ENCODE assay signal across 8 mouse cellular contexts in genomic region chr3:98417328-98417727, GRCm38 (mm10). TPM values are rescaled to one million over a fixed set of nuclear protein-coding genes. Genes with fewer than 3 reads are reported as not detected.
DNase-seq lines count a peak whose midpoint lies in the region; ATAC-seq and TF ChIP-seq lines count a peak whose summit lies in the region.
"Had no signal": no experiment of that assay in that cellular context is flagged by ENCODE, and none has a peak within 500 bp of the region (broad histone marks: within the 10 kb centered on the region; RNA-seq: fewer than 3 reads in every experiment).

No protein-coding gene starts in this region.

- TF ChIP-seq CTCF in MEL (IDR thresholded peaks at IDR 0.05 in 2 of 3, conservative IDR thresholded peaks at IDR 0.05 in 1 of 3; ENCODE audit: control insufficient read depth in 1 of 3, insufficient read depth in 1 of 3, low read depth in 2 of 3, low read length in 3 of 3, poor library complexity in 1 of 3, severe bottlenecking in 1 of 3): no peak

- H3K9me3 ChIP-seq in MEL (replicated peaks; ENCODE audit: insufficient read depth, low read length): no peaks in the 10 kb centered on the region
- H3K9me3 ChIP-seq: embryonic facial prominence, embryonic 13.5 days had no signal

- 0 out of 2 replicates have a peak overlapping the region, but pooled peaks have one; percentile 12 for H3K27ac ChIP-seq in MEL (ENCODE audit: control insufficient read depth, low read depth, low read length)
- H3K27ac ChIP-seq: embryonic facial prominence, embryonic 13.5 days had no signal

- H3K4me1 ChIP-seq in MEL (ENCODE audit: control insufficient read depth in 1 of 2, insufficient read depth in 2 of 2, low read length in 2 of 2): peaks cover 0 to 20% of the 10 kb centered on the region in 2 experiments; a peak in 3 of 4 replicates

- ATAC-seq in hematopoietic stem cell, adult 5-6 weeks (replicated peaks in 1 of 2; ENCODE audit: insufficient read depth in 1 of 2, low FRiP score in 2 of 2, low TSS enrichment in 1 of 2, low read depth in 1 of 2, poor library complexity in 2 of 2, severe bottlenecking in 2 of 2): peak; percentile 91

- TF ChIP-seq EP300 in MEL (IDR thresholded peaks at IDR 0.05; ENCODE audit: low read depth in 1 of 2, low read length in 2 of 2): peak; percentile 58 to 64

- no peak overlapping the region for H3K9ac ChIP-seq in MEL (ENCODE audit: control insufficient read depth, low read depth, low read length, poor library complexity, severe bottlenecking)
- H3K9ac ChIP-seq: embryonic facial prominence, embryonic 13.5 days had no signal

- peak overlapping the region in 1 of 2 experiments; percentile 33; a peak in 1 of 4 replicates for H3K4me3 ChIP-seq in MEL (ENCODE audit: control insufficient read depth in 1 of 2, insufficient read depth in 1 of 2, low read depth in 2 of 2, low read length in 2 of 2)
- H3K4me3 ChIP-seq: embryonic facial prominence, embryonic 13.5 days had no signal

- TF ChIP-seq RAD21 in MEL (IDR thresholded peaks at IDR 0.05; ENCODE audit: low read depth, low read length): no peak

- TF ChIP-seq POLR2A in MEL (IDR thresholded peaks at IDR 0.05; ENCODE audit: control insufficient read depth in 1 of 2, insufficient read depth in 1 of 2, low read depth in 1 of 2, low read length in 2 of 2, poor library complexity in 1 of 2): no peak

- H3K79me2 ChIP-seq in MEL (ENCODE audit: control insufficient read depth, insufficient read depth, low read length, poor library complexity): no peaks in the 10 kb centered on the region

- H3K27me3 ChIP-seq in MEL (ENCODE audit: control insufficient read depth in 1 of 2, insufficient read depth in 2 of 2, low read length in 2 of 2): peaks cover 0 to 4% of the 10 kb centered on the region in 2 experiments; a peak in 2 of 4 replicates
- H3K27me3 ChIP-seq: embryonic facial prominence, embryonic 13.5 days had no signal

- peak; percentile 89 for DNase-seq in MEL (ENCODE audit: low read depth, low spot score)
- DNase-seq in adrenal gland, postnatal 25 days: peak; percentile 85
- DNase-seq in frontal cortex, postnatal 36 days (ENCODE audit: low spot score in 2 of 2): peak; percentile 84 to 88
- peak; percentile 66 to 76 for DNase-seq in layer of hippocampus, postnatal 14 days (ENCODE audit: low spot score in 2 of 2)
- peak; percentile 94 for DNase-seq in lung, postnatal 10 days
- peak; percentile 49 to 55 for DNase-seq in spleen, postnatal 36 days (ENCODE audit: low spot score in 2 of 2)

- peaks cover 0 to 9% of the 10 kb centered on the region in 2 experiments; a peak in 2 of 4 replicates for H3K36me3 ChIP-seq in MEL (ENCODE audit: control insufficient read depth in 1 of 2, insufficient read depth in 2 of 2, low read length in 2 of 2)
- H3K36me3 ChIP-seq: embryonic facial prominence, embryonic 13.5 days had no signal

TF ChIP-seq in MEL, 35 proteins besides CTCF, POLR2A, EP300 and RAD21:
- TF ChIP-seq GABPA (IDR thresholded peaks at IDR 0.05; ENCODE audit: low read depth, low read length) (no peak), MEF2A (IDR thresholded peaks at IDR 0.05; ENCODE audit: extremely low read depth, insufficient replicate concordance, low read depth, low read length, poor library complexity, severe bottlenecking) (no peak), USF1 (IDR thresholded peaks at IDR 0.05; ENCODE audit: low read depth, low read length) (peak; percentile 71), MAX (IDR thresholded peaks at IDR 0.05; ENCODE audit: low read length) (peak; percentile 50; the same call in 1 of the 2 replicates), BHLHE40 (IDR thresholded peaks at IDR 0.05; ENCODE audit: borderline replicate concordance, low read depth, low read length) (peak; percentile 71), MYC (IDR thresholded peaks at IDR 0.05; ENCODE audit: low read depth, low read length) (0 out of 2 replicates have a peak, but pooled peaks have one; percentile 35), USF2 (IDR thresholded peaks at IDR 0.05; ENCODE audit: borderline replicate concordance in 1 of 2, insufficient read depth in 1 of 2, low read depth in 1 of 2, low read length in 2 of 2) (no peak), TCF12 (IDR thresholded peaks at IDR 0.05; ENCODE audit: low read depth, low read length) (0 out of 2 replicates have a peak, but pooled peaks have one; percentile 29), CHD1 (IDR thresholded peaks at IDR 0.05; ENCODE audit: low read depth, low read length) (no peak), MAFK (IDR thresholded peaks at IDR 0.05; ENCODE audit: borderline replicate concordance, low read depth, low read length) (no peak), MYB (IDR thresholded peaks at IDR 0.05; ENCODE audit: low read depth, low read length) (no peak), GATA1 (IDR thresholded peaks at IDR 0.05; ENCODE audit: low read depth, low read length) (no peak), E2F4 (IDR thresholded peaks at IDR 0.05; ENCODE audit: borderline replicate concordance, low read depth, low read length) (no peak), ETS1 (IDR thresholded peaks at IDR 0.05; ENCODE audit: low read depth, low read length) (peak; percentile 70), MAZ (IDR thresholded peaks at IDR 0.05; ENCODE audit: low read depth, low read length) (0 out of 2 replicates have a peak, but pooled peaks have one; percentile 32), RCOR1 (IDR thresholded peaks at IDR 0.05; ENCODE audit: low read depth, low read length) (no peak), ELF1 (IDR thresholded peaks at IDR 0.05; ENCODE audit: low read depth, low read length) (0 out of 2 replicates have a peak, but pooled peaks have one; percentile 32), MXI1 (IDR thresholded peaks at IDR 0.05; ENCODE audit: low read depth, low read length) (peak; percentile 68; the same call in 1 of the 2 replicates)

RNA-seq across cellular contexts. Expression of gene Zfp697, which starts 35.1 kb away (rescaled TPM):
- total RNA-seq in MEL (2012; rRNA removed): 0.03 and 0.04 TPM in 2 replicates
- polyA plus RNA-seq in MEL (2012; ENCODE audit: insufficient read depth in 1 of 2, insufficient read length in 2 of 2, low read depth in 1 of 2, low replicate concordance in 2 of 2, missing spikeins in 1 of 2): not detected
- 6.1 and 6.2 TPM in 2 replicates for total RNA-seq in adrenal gland, postnatal 25 days (2021)
- 1.3 and 1.9 TPM in 2 replicates for total RNA-seq in hematopoietic stem cell, adult 5-6 weeks (2017)
- 10 to 100 TPM; 25.7 to 26.9 TPM for total RNA-seq in layer of hippocampus, postnatal 14 days (2021)

RNA-seq across cellular contexts. Expression of gene Gm4450, which starts 39.6 kb away (rescaled TPM):
- not detected in 2 replicates for total RNA-seq in MEL (2012; rRNA removed)
- not detected for polyA plus RNA-seq in MEL (2012; ENCODE audit: insufficient read depth in 1 of 2, insufficient read length in 2 of 2, low read depth in 1 of 2, low replicate concordance in 2 of 2, missing spikeins in 1 of 2)
- not detected in 2 replicates for total RNA-seq in adrenal gland, postnatal 25 days (2021)
- total RNA-seq in hematopoietic stem cell, adult 5-6 weeks (2017): not detected in 2 replicates
- not detected for total RNA-seq in layer of hippocampus, postnatal 14 days (2021)
- polyA plus RNA-seq: embryonic facial prominence, embryonic 13.5 days had no signal
